Mouse (Mus musculus): ENCODE data around the gene Ptpra. TPM values are rescaled to one million over a fixed set of nuclear protein-coding genes. Genes with fewer than 3 reads are reported as not detected.

Ptpra gene
- polyA plus RNA-seq, 1 experiment from 2014 or later, result 164 TPM

- Histone ChIP-seq H3K27ac (ENCODE audit: low read depth, low read length) (no peak overlapping the region), H3K4me1 (ENCODE audit: control insufficient read depth, insufficient read depth, low read length) (0 out of 2 replicates have a peak, but pooled peaks cover 4% of the 10 kb centered on the region), H3K4me2 (ENCODE audit: low read depth, low read length) (no peak overlapping the region), H3K9ac (replicated peaks; ENCODE audit: low read depth, low read length) (no peak overlapping the region), H3K27me3 (ENCODE audit: control insufficient read depth, insufficient read depth, low read length) (no peaks in the 10 kb centered on the region), H3K9me3 (ENCODE audit: control insufficient read depth, low read length) (no peaks in the 10 kb centered on the region), H3K4me3 (ENCODE audit: low read depth, low read length) (no peak overlapping the region), H3K36me3 (ENCODE audit: control insufficient read depth, insufficient read depth, low read length) (no peaks in the 10 kb centered on the region)
- WGBS, result 81% methylated on average over 8 of the region's 8 CpGs
- ATAC-seq (ENCODE audit: low read depth), result no peak
These were observed 22.9 kb downstream of the Ptpra start for GRCm38 (mm10) chr2:130472908-130473510.

DNA sequence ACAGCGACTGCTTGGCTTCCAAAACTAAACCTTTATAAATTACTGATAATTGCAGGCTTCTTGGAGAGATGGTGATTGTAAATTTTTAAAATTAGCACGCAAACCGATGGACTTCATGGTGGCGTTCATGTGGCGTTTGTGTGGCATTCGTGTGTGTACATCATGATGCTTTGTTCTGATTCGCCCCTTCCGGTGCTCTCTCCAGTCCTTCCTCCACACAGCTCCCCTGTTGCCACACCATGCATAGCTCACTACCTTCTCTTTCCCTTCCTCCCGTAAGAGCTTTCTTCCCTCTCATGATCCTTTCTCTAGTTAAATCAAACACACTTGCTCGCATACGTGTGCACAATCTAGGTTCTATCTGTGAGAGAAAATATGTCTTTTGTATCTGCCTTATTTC lies 25.7 kb downstream of the Ptpra start:
- H3K4me3 ChIP-seq (ENCODE audit: low read depth, low read length), result no peak overlapping the region
- no peaks in the 10 kb centered on the region for H3K36me3 ChIP-seq (ENCODE audit: control insufficient read depth, insufficient read depth, low read length)
- H3K9ac ChIP-seq (replicated peaks; ENCODE audit: low read depth, low read length), result no peak overlapping the region
- no peaks in the 10 kb centered on the region for H3K9me3 ChIP-seq (ENCODE audit: control insufficient read depth, low read length)
- H3K27me3 ChIP-seq (ENCODE audit: control insufficient read depth, insufficient read depth, low read length), result no peaks in the 10 kb centered on the region
- no peaks in the 10 kb centered on the region for H3K4me1 ChIP-seq (ENCODE audit: control insufficient read depth, insufficient read depth, low read length)
- no peak for ATAC-seq (ENCODE audit: low read depth)
- WGBS, result 92% methylated on average over 11 of the region's 11 CpGs
- no peak overlapping the region for H3K4me2 ChIP-seq (ENCODE audit: low read depth, low read length)
- no peak overlapping the region for H3K27ac ChIP-seq (ENCODE audit: low read depth, low read length)

DNA sequence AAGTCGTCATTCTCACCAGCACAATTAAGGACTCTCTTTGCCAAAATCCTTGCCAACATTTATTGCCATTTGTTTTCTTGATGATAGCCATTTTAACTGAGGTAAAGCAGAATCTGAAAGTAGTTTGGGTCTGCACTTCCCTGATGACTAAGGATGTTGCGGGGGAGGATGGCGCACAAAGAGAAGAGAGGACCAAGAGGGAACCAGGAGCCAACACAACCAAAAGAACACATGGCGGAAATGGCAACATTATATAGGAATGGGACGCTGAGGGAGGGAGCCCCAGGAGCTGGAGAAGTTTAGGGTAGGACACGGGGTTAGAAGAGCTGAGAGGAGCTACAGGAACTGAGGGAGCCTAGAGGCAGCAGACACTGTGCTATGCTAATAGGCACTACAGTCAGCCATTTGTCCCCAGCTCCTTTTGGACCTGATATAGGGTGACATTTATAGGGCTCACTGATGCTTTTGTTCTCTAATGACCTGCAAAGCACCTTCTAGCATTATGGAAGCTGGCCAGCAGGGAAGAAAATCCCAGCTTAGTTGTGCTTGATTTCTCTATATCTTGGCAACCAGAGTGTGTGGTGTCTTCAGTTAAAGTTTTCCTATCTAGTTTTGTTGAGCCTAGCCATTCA lies 26.7 kb downstream of the Ptpra start:
- Histone ChIP-seq H3K4me1 (ENCODE audit: control insufficient read depth, insufficient read depth, low read length) (no peaks in the 10 kb centered on the region), H3K9ac (replicated peaks; ENCODE audit: low read depth, low read length) (no peak overlapping the region), H3K4me2 (ENCODE audit: low read depth, low read length) (no peak overlapping the region), H3K27ac (ENCODE audit: low read depth, low read length) (no peak overlapping the region), H3K27me3 (ENCODE audit: control insufficient read depth, insufficient read depth, low read length) (no peaks in the 10 kb centered on the region), H3K36me3 (ENCODE audit: control insufficient read depth, insufficient read depth, low read length) (no peaks in the 10 kb centered on the region), H3K9me3 (ENCODE audit: control insufficient read depth, low read length) (no peaks in the 10 kb centered on the region), H3K4me3 (ENCODE audit: low read depth, low read length) (no peak overlapping the region)
- 64% methylated on average over 6 of the region's 6 CpGs for WGBS
- ATAC-seq (ENCODE audit: low read depth), result no peak

DNA sequence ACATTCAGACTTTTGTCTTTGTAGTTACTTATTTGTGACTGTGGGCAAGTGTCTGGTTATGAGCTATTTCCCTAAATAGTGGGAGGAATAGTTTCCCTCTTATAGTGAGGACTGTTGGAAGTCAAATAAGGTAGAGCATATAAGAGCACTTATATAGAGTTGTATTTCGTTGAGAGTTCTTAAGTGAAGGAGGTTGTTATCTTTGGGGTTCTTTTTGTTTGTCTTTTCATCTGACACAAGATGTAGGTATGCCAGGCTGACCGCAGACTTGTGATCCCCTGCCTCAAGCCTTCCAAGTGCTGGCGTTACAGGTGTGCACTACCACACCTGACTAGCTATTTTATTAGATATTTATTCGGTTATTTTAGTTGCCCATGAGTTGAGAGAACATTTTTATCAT lies 32.1 kb downstream of the Ptpra start:
- H3K9ac ChIP-seq (replicated peaks; ENCODE audit: low read depth, low read length), result no peak overlapping the region
- no peaks in the 10 kb centered on the region for H3K9me3 ChIP-seq (ENCODE audit: control insufficient read depth, low read length)
- H3K4me3 ChIP-seq (ENCODE audit: low read depth, low read length), result no peak overlapping the region
- H3K4me2 ChIP-seq (ENCODE audit: low read depth, low read length), result no peak overlapping the region
- WGBS, result 91% methylated on average over 4 of the region's 4 CpGs
- H3K36me3 ChIP-seq (ENCODE audit: control insufficient read depth, insufficient read depth, low read length), result no peaks in the 10 kb centered on the region
- H3K4me1 ChIP-seq (ENCODE audit: control insufficient read depth, insufficient read depth, low read length), result no peaks in the 10 kb centered on the region
- no peak for ATAC-seq (ENCODE audit: low read depth)
- H3K27me3 ChIP-seq (ENCODE audit: control insufficient read depth, insufficient read depth, low read length), result no peaks in the 10 kb centered on the region
- no peak overlapping the region for H3K27ac ChIP-seq (ENCODE audit: low read depth, low read length)

DNA sequence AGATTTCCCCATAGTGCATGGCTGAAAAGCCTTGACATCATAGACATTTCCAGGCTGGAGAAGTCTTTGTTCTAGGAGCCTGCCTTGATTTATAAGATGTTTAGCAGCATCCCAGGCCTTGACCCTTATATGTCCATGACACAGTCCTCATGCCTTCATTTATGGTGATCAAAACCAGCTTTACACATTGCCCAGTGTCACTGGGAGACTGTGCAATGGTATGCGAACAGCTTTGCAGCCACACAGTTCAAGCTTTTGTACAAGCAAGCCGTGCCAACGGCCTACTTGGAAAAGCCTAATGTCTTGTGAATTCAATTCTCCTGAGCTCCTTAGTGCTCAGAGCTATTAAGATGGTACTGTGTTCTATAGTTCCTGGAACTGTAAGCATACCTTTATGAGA lies 32.6 kb downstream of the Ptpra start:
- Histone ChIP-seq H3K4me3 (ENCODE audit: low read depth, low read length) (no peak overlapping the region), H3K4me1 (ENCODE audit: control insufficient read depth, insufficient read depth, low read length) (no peaks in the 10 kb centered on the region), H3K27me3 (ENCODE audit: control insufficient read depth, insufficient read depth, low read length) (no peaks in the 10 kb centered on the region), H3K4me2 (ENCODE audit: low read depth, low read length) (no peak overlapping the region), H3K9ac (replicated peaks; ENCODE audit: low read depth, low read length) (no peak overlapping the region), H3K27ac (ENCODE audit: low read depth, low read length) (no peak overlapping the region), H3K9me3 (ENCODE audit: control insufficient read depth, low read length) (no peaks in the 10 kb centered on the region), H3K36me3 (ENCODE audit: control insufficient read depth, insufficient read depth, low read length) (no peaks in the 10 kb centered on the region)
- peak; percentile 66; the same call in 1 of the 2 replicates for ATAC-seq (ENCODE audit: low read depth)
- 48% methylated on average over 3 of the region's 3 CpGs for WGBS

DNA sequence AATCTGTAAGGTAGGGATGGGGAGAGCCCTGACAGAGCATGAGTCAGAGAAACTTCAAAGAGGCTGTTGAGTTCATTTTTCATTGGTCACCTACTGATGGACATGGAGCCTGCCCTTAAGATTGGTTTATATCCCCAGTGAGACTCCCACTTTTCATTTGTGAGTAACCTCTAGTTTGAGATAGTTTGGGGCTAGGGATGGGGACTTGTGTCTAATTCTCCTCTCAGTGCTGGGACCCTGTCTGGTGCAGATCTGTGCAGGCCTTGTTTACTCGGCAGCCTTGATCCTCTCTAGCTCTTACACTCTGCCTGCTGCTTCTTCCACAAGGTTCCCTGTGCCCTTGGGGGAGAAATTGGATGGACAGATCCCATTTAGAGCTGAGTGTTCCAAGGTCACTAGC lies 34.1 kb downstream of the Ptpra start:
- H3K27ac ChIP-seq (ENCODE audit: low read depth, low read length), result no peak overlapping the region
- H3K36me3 ChIP-seq (ENCODE audit: control insufficient read depth, insufficient read depth, low read length), result no peaks in the 10 kb centered on the region
- H3K4me1 ChIP-seq (ENCODE audit: control insufficient read depth, insufficient read depth, low read length), result no peaks in the 10 kb centered on the region
- 83% methylated on average over 1 of the region's 1 CpGs for WGBS
- ATAC-seq (ENCODE audit: low read depth), result no peak
- H3K9me3 ChIP-seq (ENCODE audit: control insufficient read depth, low read length), result no peaks in the 10 kb centered on the region
- H3K27me3 ChIP-seq (ENCODE audit: control insufficient read depth, insufficient read depth, low read length), result no peaks in the 10 kb centered on the region
- H3K4me2 ChIP-seq (ENCODE audit: low read depth, low read length), result no peak overlapping the region
- H3K4me3 ChIP-seq (ENCODE audit: low read depth, low read length), result no peak overlapping the region
- no peak overlapping the region for H3K9ac ChIP-seq (replicated peaks; ENCODE audit: low read depth, low read length)

DNA sequence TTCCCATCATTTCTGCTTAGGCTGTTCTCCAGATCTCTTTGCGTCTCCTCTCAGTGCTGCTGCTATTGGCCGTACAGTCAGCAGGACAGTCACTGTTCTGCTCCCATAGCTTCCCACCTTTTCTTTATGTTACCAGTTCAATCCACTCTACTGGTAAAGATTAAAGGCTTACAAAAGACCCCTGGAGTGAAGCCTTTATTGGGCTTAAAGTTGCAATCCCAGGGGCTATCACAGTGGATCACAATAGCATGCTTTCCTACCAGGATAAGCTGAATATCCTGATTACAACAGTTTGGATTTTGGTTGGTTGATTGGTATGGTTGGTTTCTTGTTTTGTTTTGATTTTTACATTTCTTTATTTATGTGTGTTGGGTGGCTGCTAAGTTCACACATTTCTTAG lies 37.9 kb downstream of the Ptpra start:
- H3K4me1 ChIP-seq (ENCODE audit: control insufficient read depth, insufficient read depth, low read length), result 0 out of 2 replicates have a peak, but pooled peaks cover 6% of the 10 kb centered on the region
- 58% methylated on average over 2 of the region's 2 CpGs for WGBS
- no peak for ATAC-seq (ENCODE audit: low read depth)
- no peaks in the 10 kb centered on the region for H3K27me3 ChIP-seq (ENCODE audit: control insufficient read depth, insufficient read depth, low read length)
- no peaks in the 10 kb centered on the region for H3K36me3 ChIP-seq (ENCODE audit: control insufficient read depth, insufficient read depth, low read length)
- H3K9me3 ChIP-seq (ENCODE audit: control insufficient read depth, low read length), result no peaks in the 10 kb centered on the region
- H3K9ac ChIP-seq (replicated peaks; ENCODE audit: low read depth, low read length), result no peak overlapping the region
- H3K27ac ChIP-seq (ENCODE audit: low read depth, low read length), result no peak overlapping the region
- no peak overlapping the region for H3K4me2 ChIP-seq (ENCODE audit: low read depth, low read length)
- no peak overlapping the region for H3K4me3 ChIP-seq (ENCODE audit: low read depth, low read length)

DNA sequence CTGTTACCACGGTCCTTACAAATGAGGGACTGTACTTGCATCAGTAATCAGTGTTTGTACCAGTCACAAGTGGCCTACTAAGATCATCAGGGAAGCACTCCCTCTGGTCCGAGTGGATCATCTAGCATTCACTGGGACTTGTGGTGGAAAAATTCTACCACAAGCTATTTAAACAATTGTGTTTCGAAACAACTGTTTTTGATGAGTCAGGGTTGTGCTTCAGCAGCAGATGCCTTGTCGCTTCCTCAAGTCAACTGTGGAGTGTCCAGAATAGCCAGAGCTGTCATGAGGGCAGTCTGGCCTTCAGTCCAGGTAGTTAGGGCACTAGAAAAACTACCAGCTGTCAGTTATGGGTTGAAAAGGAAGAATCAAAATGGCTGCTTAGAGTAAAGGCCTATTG lies 38.5 kb downstream of the Ptpra start:
- H3K9ac ChIP-seq (replicated peaks; ENCODE audit: low read depth, low read length), result no peak overlapping the region
- no peaks in the 10 kb centered on the region for H3K27me3 ChIP-seq (ENCODE audit: control insufficient read depth, insufficient read depth, low read length)
- H3K9me3 ChIP-seq (ENCODE audit: control insufficient read depth, low read length), result no peaks in the 10 kb centered on the region
- no peak overlapping the region for H3K4me3 ChIP-seq (ENCODE audit: low read depth, low read length)
- WGBS, result 90% methylated on average over 4 of the region's 4 CpGs
- no peaks in the 10 kb centered on the region for H3K36me3 ChIP-seq (ENCODE audit: control insufficient read depth, insufficient read depth, low read length)
- H3K4me1 ChIP-seq (ENCODE audit: control insufficient read depth, insufficient read depth, low read length), result 0 out of 2 replicates have a peak, but pooled peaks cover 6% of the 10 kb centered on the region
- no peak for ATAC-seq (ENCODE audit: low read depth)
- no peak overlapping the region for H3K4me2 ChIP-seq (ENCODE audit: low read depth, low read length)
- H3K27ac ChIP-seq (ENCODE audit: low read depth, low read length), result no peak overlapping the region

DNA sequence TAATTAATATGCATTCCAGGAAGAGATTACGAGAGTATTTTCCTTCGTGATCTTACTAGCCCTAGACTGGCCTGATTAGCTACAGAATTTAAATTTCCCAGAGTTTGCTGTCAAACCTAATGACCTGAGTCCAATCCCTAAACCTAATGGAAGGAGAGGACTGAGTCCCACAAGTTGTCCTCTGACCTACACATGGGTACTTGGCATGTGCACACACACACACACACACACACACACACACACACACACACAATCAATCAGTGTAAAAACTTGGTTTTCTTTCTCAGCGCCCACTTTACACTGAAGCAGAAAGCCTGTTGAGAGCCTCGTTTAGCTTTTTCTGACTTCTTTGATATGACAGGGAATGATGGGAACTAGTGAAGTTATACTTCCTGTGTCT lies 41.1 kb downstream of the Ptpra start:
- Histone ChIP-seq H3K4me1 (ENCODE audit: control insufficient read depth, insufficient read depth, low read length) (peaks cover 6% of the 10 kb centered on the region; the same call in 1 of the 2 replicates), H3K9me3 (ENCODE audit: control insufficient read depth, low read length) (no peaks in the 10 kb centered on the region), H3K27me3 (ENCODE audit: control insufficient read depth, insufficient read depth, low read length) (no peaks in the 10 kb centered on the region), H3K9ac (replicated peaks; ENCODE audit: low read depth, low read length) (no peak overlapping the region), H3K27ac (ENCODE audit: low read depth, low read length) (peak overlapping the region; percentile 55), H3K4me2 (ENCODE audit: low read depth, low read length) (no peak overlapping the region), H3K4me3 (ENCODE audit: low read depth, low read length) (no peak overlapping the region), H3K36me3 (ENCODE audit: control insufficient read depth, insufficient read depth, low read length) (no peaks in the 10 kb centered on the region)
- WGBS, result 14% methylated on average over 4 of the region's 4 CpGs
- 0 out of 2 replicates have a peak, but pooled peaks have one; percentile 28 for ATAC-seq (ENCODE audit: low read depth)
